Mouse (Mus musculus) neural tube, embryonic 11.5 days (tissue): ENCODE measurements at regions not wholly inside any gene's neighbourhood (a gene's known extent, or its start where the extent isn't known, plus 50 kb on each side); places are given as distances from the start of the nearest gene placed in this dataset.
A peak's percentile ranks its signal among the peaks of the same experiment; 100 is the strongest.

ENCODE experiments used
- ATAC-seq: fragments of 200-750 bp; cut with Nextera tagmentation; 2 replicates; pipeline ENCODE4 v1.8.0; 2017; ENCODE audit warnings: moderate number of reproducible peaks, mild to moderate bottlenecking, moderate TSS enrichment, moderate library complexity; ENCODE audit not compliant: insufficient read depth, low FRiP score, low TSS enrichment
- DNase-seq: peaks from one replicate; pipeline ENCODE4 v3.0.0-alpha.2; 2015; ENCODE audit warnings: low spot score
- H3K27ac ChIP-seq: fragments of 300-500 bp; sonication (generic); 2 replicates; pipeline ENCODE4 v1.5.1; 2014; ENCODE audit warnings: low read depth, mild to moderate bottlenecking, low read length
- H3K27me3 ChIP-seq: fragments of 300-500 bp; sonication (generic); 2 replicates; pipeline ENCODE4 v1.6.1; 2014; ENCODE audit warnings: mild to moderate bottlenecking, low read length, mixed read lengths; ENCODE audit not compliant: control insufficient read depth, insufficient read depth
- H3K36me3 ChIP-seq: fragments of 300-500 bp; sonication (generic); 2 replicates; pipeline ENCODE4 v1.6.1; 2014; ENCODE audit warnings: mild to moderate bottlenecking, low read length, moderate library complexity, mixed read lengths; ENCODE audit not compliant: control insufficient read depth, insufficient read depth
- H3K4me1 ChIP-seq: fragments of 300-500 bp; sonication (generic); 2 replicates; pipeline ENCODE4 v1.6.1; 2014; ENCODE audit warnings: low read length, mixed read lengths; ENCODE audit not compliant: control insufficient read depth, insufficient read depth
- H3K4me2 ChIP-seq: fragments of 300-500 bp; sonication (generic); 2 replicates; pipeline ENCODE4 v1.6.1; 2014; ENCODE audit warnings: low read depth, mild to moderate bottlenecking, moderate library complexity
- H3K4me3 ChIP-seq: fragments of 300-500 bp; sonication (generic); 2 replicates; pipeline ENCODE4 v1.5.1; 2014; ENCODE audit warnings: low read depth, low read length
- H3K9ac ChIP-seq: fragments of 300-500 bp; sonication (generic); 2 replicates; pipeline ENCODE4 v1.6.1; 2014; ENCODE audit warnings: mild to moderate bottlenecking, low read length
- H3K9me3 ChIP-seq: fragments of 300-500 bp; sonication (generic); 2 replicates; pipeline ENCODE4 v1.6.1; 2016; ENCODE audit warnings: low read length; ENCODE audit not compliant: control insufficient read depth
- WGBS: fragments of 180-500 bp; shearing (Covaris S2); extraction: QIAGEN DNeasy Blood & Tissue Kit; methylation state at CpG from one replicate; pipeline ENCODE4 v1.1.7; 2014; 5-methylcytosine and 5-hydroxymethylcytosine counted together

- no peaks in the 10 kb centered on the region for H3K36me3 ChIP-seq
- no peaks in the 10 kb centered on the region for H3K27me3 ChIP-seq
- DNase-seq (peak; percentile 14), ATAC-seq (no peak; the same call in 1 of the 2 replicates)
- WGBS, result 52% methylated on average over 2 of the region's 2 CpGs
- H3K4me2 ChIP-seq, result no peak overlapping the region
- no peak overlapping the region for H3K4me3 ChIP-seq
- H3K27ac ChIP-seq, result no peak overlapping the region
- H3K9me3 ChIP-seq, result no peaks in the 10 kb centered on the region
- no peaks in the 10 kb centered on the region for H3K4me1 ChIP-seq
- H3K9ac ChIP-seq, result no peak overlapping the region
Observed at GRCm38 (mm10) chr7:54458386-54458785, 376.9 kb upstream of the Luzp2 start.

- DNase-seq (no peak), ATAC-seq (no peak)
- no peaks in the 10 kb centered on the region for H3K27me3 ChIP-seq
- H3K4me2 ChIP-seq, result no peak overlapping the region
- H3K9ac ChIP-seq, result no peak overlapping the region
- no peaks in the 10 kb centered on the region for H3K36me3 ChIP-seq
- H3K4me1 ChIP-seq, result no peaks in the 10 kb centered on the region
- H3K9me3 ChIP-seq, result no peaks in the 10 kb centered on the region
- no peak overlapping the region for H3K27ac ChIP-seq
- no peak overlapping the region for H3K4me3 ChIP-seq
- 81% methylated on average over 1 of the region's 1 CpGs for whole genome bisulfite sequencing
Observed at GRCm38 (mm10) chr7:54491254-54491653, 344.0 kb upstream of the Luzp2 start.

GRCm38 (mm10) chr7:54505235-54505634 is 330.1 kb upstream of the Luzp2 start:
- Histone ChIP-seq H3K27me3 (no peaks in the 10 kb centered on the region), H3K4me2 (no peak overlapping the region), H3K9me3 (no peaks in the 10 kb centered on the region), H3K9ac (no peak overlapping the region), H3K27ac (no peak overlapping the region), H3K4me3 (no peak overlapping the region), H3K4me1 (no peaks in the 10 kb centered on the region), H3K36me3 (no peaks in the 10 kb centered on the region)
- DNase-seq (no peak), ATAC-seq (no peak)

DNA sequence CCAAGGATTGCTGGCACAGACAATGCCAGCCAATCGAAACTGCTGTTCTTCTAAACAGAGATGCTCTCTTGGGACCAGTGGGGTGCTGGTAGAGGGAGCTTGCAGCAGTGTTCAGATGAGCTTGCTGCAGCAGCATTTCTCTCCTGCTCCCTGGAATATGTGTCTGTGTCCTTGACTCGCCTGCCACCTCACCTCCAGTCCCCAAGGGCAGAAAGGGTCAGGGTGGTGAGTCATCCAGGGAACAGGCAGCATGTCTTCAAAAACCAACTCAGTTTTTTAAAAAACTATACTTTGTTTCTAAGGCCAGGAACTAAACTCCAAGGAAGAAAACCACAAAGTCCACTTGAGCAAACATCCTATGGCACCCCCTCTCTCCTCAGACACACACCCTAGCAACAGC is 328.3 kb upstream of the Luzp2 start:
- Histone ChIP-seq H3K4me2 (no peak overlapping the region), H3K27ac (no peak overlapping the region), H3K36me3 (no peaks in the 10 kb centered on the region), H3K4me3 (no peak overlapping the region), H3K9me3 (no peaks in the 10 kb centered on the region), H3K27me3 (no peaks in the 10 kb centered on the region), H3K4me1 (no peaks in the 10 kb centered on the region), H3K9ac (no peak overlapping the region)
- ATAC-seq, result no peak
- 60% methylated on average over 2 of the region's 2 CpGs for WGBS
- no peak for DNase-seq

DNA sequence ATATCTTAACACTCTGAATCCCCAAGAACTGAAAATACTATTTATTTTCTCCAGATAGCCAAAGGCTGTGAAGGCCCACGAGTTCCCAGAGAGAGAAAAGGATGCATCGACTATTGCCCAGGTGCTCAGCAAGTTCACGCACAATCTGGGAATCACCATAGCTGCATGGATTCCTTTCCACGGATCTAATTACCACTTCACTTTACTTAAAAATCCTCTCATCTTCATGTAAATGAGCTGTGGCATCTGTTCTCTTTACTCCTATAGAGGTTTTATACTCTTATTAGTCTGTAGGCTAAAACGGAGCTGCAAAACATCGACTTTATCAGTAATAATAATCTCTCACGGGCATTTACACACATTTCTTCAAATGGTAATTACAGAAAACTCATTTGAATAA is 299.6 kb upstream of the Luzp2 start:
- H3K4me1 ChIP-seq, result no peaks in the 10 kb centered on the region
- DNase-seq, result no peak
- no peak overlapping the region for H3K27ac ChIP-seq
- H3K36me3 ChIP-seq, result no peaks in the 10 kb centered on the region
- H3K4me2 ChIP-seq, result no peak overlapping the region
- H3K4me3 ChIP-seq, result no peak overlapping the region
- 81% methylated on average over 7 of the region's 7 CpGs for WGBS
- no peak overlapping the region for H3K9ac ChIP-seq
- H3K27me3 ChIP-seq, result no peaks in the 10 kb centered on the region
- ATAC-seq, result no peak
- H3K9me3 ChIP-seq, result no peaks in the 10 kb centered on the region

DNA sequence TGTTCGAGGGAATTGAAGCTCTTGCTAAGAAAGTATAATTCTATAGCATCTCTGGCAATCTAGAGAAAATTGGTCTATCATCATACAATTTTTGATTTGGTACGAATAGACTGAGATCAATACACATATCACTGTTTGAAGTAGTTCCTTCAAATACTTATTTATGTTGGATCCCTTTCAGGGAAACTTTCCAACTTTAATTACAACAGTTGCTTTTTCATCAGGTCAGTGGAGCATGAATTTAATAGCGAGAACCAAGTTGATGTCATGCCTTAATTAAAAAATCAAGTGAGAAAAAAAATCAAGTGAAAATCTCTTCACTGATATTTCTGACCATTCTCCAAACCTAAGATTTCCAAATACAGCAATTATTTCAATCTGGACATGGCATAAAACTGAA is 277.9 kb upstream of the Luzp2 start:
- WGBS, result 89% methylated on average over 3 of the region's 3 CpGs
- DNase-seq (no peak), ATAC-seq (no peak)
- H3K27me3 ChIP-seq, result no peaks in the 10 kb centered on the region
- H3K27ac ChIP-seq, result no peak overlapping the region
- H3K4me3 ChIP-seq, result no peak overlapping the region
- no peaks in the 10 kb centered on the region for H3K9me3 ChIP-seq
- H3K4me2 ChIP-seq, result no peak overlapping the region
- no peak overlapping the region for H3K9ac ChIP-seq
- no peaks in the 10 kb centered on the region for H3K36me3 ChIP-seq
- no peaks in the 10 kb centered on the region for H3K4me1 ChIP-seq

- H3K9me3 ChIP-seq, result no peaks in the 10 kb centered on the region
- H3K36me3 ChIP-seq, result no peaks in the 10 kb centered on the region
- 74% methylated on average over 3 of the region's 3 CpGs for WGBS
- no peaks in the 10 kb centered on the region for H3K27me3 ChIP-seq
- no peak overlapping the region for H3K9ac ChIP-seq
- no peak overlapping the region for H3K27ac ChIP-seq
- H3K4me3 ChIP-seq, result no peak overlapping the region
- DNase-seq (no peak), ATAC-seq (no peak)
- H3K4me2 ChIP-seq, result no peak overlapping the region
- no peaks in the 10 kb centered on the region for H3K4me1 ChIP-seq
Observed at GRCm38 (mm10) chr7:54565569-54566179, 269.6 kb upstream of the Luzp2 start.

- WGBS, result 89% methylated on average over 1 of the region's 1 CpGs
- Histone ChIP-seq H3K9me3 (no peaks in the 10 kb centered on the region), H3K27ac (no peak overlapping the region), H3K4me2 (no peak overlapping the region), H3K4me3 (no peak overlapping the region), H3K27me3 (no peaks in the 10 kb centered on the region), H3K36me3 (no peaks in the 10 kb centered on the region), H3K9ac (no peak overlapping the region), H3K4me1 (no peaks in the 10 kb centered on the region)
- DNase-seq (no peak), ATAC-seq (no peak)
Observed at GRCm38 (mm10) chr7:54599776-54600175, 235.5 kb upstream of the Luzp2 start.

GRCm38 (mm10) chr7:54622436-54622835 is 212.9 kb upstream of the Luzp2 start:
- no peak for DNase-seq
- WGBS, result 89% methylated on average over 2 of the region's 2 CpGs
- Histone ChIP-seq H3K36me3 (no peaks in the 10 kb centered on the region), H3K9me3 (no peaks in the 10 kb centered on the region), H3K27ac (no peak overlapping the region), H3K4me1 (no peaks in the 10 kb centered on the region), H3K9ac (no peak overlapping the region), H3K4me3 (no peak overlapping the region), H3K4me2 (no peak overlapping the region), H3K27me3 (no peaks in the 10 kb centered on the region)
- no peak for ATAC-seq
